Mouse (Mus musculus) WW6 (cell line): ENCODE data around the gene Nmnat2.

Experiments used
- DNase-seq: peaks from one replicate; pipeline ENCODE4 v3.0.0-alpha.2; 2013; ENCODE audit warnings: low read depth, low spot score

The Nmnat2 gene

GRCm38 (mm10) chr1:153093172-153093571 is 138.4 kb downstream of the Nmnat2 start:
- no peak for DNase-seq

DNA sequence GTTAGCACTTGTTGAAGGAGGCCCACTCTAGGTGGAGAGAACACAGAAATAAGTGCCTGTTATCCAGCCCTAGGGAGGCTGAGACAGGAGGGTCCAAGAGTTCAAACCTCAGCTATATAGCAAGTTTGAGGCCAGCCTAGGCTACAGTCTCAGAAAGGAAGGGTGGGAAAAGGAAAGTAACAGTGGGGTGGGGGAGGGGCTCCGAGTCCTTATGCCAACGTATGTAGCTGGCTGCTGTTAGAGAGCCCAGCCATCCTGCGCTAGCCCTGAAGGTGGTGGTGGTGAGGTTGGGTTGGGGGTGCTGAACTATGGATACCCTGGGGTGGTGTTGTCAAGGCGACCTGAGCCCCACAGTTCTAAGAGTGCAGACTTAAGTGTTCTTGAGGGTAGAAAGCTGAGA is 138.8 kb downstream of the Nmnat2 start:
- DNase-seq = no peak

GRCm38 (mm10) chr1:153094226-153095076 is 139.7 kb downstream of the Nmnat2 start:
- no peak for DNase-seq

- DNase-seq = no peak
Observed at GRCm38 (mm10) chr1:153095328-153095727, 140.5 kb downstream of the Nmnat2 start.

- no peak for DNase-seq
Observed at GRCm38 (mm10) chr1:153095826-153096727, 141.3 kb downstream of the Nmnat2 start.

- no peak for DNase-seq
Observed at GRCm38 (mm10) chr1:153097017-153097675, 142.4 kb downstream of the Nmnat2 start.

- no peak for DNase-seq
Observed at GRCm38 (mm10) chr1:153098586-153098985, 143.8 kb downstream of the Nmnat2 start.

DNA sequence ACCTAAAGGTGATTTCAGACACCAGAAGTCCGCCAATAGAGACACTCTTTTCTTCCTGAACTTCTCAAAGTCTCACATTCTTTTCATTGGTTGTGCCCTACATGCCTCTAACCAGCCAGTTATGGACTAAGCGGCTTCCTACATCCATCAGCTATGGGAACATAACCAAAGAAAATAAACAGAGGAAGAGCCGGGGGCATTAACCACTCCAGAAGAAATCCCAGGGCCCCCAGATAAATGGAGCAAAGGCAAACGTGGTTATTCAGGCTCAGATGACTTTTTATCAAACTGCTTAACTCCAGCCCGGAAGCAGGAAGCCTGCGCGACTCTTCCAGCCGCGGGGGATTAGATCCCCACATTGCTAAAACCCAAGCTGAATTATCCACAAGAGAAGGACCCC is 146.1 kb downstream of the Nmnat2 start:
- DNase-seq = no peak

GRCm38 (mm10) chr1:153101327-153101880 is 146.6 kb downstream of the Nmnat2 start:
- DNase-seq = no peak

GRCm38 (mm10) chr1:153102296-153103185 is 147.7 kb downstream of the Nmnat2 start:
- DNase-seq = no peak

DNA sequence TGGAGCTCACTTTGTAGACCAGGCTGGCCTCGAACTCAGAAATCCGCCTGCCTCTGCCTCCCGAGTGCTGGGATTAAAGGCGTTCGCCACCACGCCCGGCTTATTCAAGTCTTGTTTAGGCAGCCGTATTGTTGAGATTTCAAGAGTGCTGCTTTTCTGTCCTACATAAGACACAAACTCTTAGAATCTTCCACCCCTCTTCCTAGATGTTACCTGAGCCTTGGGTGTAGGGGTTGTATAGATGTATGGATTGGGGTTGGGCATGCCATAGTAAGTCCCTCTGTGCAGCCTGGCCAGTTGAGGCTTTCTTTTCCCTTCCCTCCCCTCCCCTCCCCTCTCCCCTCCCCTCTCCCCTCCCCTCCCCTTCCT is 148.4 kb downstream of the Nmnat2 start:
- DNase-seq = no peak

GRCm38 (mm10) chr1:153104804-153105203 is 150.0 kb downstream of the Nmnat2 start:
- no peak for DNase-seq

- no peak for DNase-seq
Observed at GRCm38 (mm10) chr1:153107866-153108265, 153.1 kb downstream of the Nmnat2 start.

DNA sequence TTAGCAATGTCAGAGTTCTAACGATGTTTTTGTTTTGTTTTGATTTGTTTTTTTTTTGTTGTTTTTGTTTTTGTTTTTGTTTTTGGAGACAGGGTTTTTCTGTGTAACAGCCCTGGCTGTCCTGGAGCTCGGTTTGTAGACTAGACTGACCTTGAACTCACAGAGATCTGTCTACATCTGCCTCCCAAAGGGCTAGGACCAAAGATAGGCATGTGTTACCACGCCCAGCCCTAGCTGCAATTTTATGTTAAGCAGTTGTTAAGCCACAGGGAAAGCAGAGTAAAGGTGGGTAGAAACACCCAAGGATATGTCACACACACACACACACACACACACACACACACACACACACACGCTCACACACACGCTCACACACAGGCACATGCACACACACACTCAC is 154.6 kb downstream of the Nmnat2 start:
- DNase-seq = no peak

DNA sequence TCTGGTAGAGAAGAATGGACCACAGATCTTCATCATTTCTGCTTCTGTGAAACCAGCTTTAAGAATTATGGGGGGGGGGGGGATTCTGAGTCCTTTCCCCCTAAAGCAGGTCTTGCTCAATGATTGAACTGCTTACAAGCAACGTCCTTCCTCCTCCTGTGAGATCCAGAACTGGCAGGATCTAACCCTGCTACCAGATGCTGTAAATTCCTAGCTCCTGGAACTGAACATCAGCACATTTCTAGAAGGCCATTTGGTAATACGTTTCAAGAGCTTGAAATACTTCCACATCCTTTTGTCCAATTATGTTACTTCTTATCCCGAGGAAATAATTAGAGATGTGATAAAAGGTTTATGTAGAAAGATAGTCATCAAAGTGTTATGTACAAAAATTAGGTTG is 155.0 kb downstream of the Nmnat2 start:
- DNase-seq = no peak

DNA sequence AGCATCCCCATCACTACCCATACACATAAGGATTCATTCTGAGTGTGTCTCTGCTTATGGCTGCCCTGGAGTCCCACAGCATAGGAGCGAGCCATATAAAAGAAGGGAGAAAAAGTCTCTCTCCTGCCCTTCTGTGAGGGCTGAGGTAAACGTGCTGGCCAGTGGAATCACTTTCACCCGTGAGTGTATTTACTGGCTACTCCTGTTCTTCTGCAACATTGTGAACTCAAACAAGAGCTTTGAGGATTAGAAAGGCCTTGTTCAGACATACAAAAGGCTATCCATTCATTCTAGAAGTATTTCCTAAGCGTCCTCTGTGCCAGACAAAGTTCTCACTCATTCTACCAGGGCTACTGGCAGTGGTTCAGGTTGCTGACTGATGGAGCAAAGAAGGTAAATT is 156.8 kb downstream of the Nmnat2 start:
- DNase-seq = no peak

DNA sequence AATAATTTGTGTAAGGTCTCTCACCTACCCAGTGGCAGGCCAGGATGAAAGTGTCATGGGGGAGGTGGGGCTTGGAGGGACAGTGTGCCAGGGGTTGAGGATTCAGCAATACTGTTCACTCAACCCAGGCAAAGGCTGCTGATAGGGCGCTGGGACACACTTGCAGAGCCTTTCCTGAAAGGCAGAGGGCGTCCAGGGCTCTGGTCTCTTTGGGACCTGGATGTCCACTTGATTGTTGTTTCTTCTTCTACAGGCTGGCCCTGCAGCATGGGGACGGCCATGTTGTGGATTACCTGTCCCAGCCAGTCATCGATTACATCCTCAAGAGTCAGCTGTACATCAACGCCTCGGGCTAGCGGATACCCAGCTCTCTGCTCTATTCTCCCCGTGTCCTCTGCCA is 160.5 kb downstream of the Nmnat2 start:
- DNase-seq = no peak

DNA sequence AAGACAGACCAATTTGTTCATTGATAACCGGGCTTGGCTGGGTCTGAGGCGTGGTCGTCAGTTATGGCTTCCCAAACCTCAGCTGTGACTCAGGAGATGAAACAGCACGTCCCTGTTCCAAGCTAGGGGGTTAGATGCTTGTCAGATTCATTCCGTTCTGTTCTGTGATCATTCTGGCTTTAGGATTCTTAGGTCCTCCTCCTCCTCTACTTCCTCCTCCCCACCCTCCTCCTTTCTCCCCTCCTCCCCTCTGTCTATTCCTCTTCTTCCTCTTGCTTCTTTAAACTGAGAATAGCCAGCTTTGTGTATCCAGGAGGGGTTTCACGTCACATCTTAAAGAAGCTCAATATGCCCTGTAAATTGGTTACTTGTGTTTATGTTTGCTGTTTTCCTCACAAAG is 165.8 kb downstream of the Nmnat2 start:
- no peak for DNase-seq

GRCm38 (mm10) chr1:153121320-153121719 is 166.5 kb downstream of the Nmnat2 start:
- DNase-seq = no peak

- DNase-seq = no peak
Observed at GRCm38 (mm10) chr1:153122764-153123163, 168.0 kb downstream of the Nmnat2 start.

- no peak for DNase-seq
Observed at GRCm38 (mm10) chr1:153124502-153124901, 169.7 kb downstream of the Nmnat2 start.
